Mouse (Mus musculus): ENCODE measurements at regions not wholly inside any gene's neighbourhood (a gene's known extent, or its start where the extent isn't known, plus 50 kb on each side); places are given as distances from the start of the nearest gene placed in this dataset.

DNA sequence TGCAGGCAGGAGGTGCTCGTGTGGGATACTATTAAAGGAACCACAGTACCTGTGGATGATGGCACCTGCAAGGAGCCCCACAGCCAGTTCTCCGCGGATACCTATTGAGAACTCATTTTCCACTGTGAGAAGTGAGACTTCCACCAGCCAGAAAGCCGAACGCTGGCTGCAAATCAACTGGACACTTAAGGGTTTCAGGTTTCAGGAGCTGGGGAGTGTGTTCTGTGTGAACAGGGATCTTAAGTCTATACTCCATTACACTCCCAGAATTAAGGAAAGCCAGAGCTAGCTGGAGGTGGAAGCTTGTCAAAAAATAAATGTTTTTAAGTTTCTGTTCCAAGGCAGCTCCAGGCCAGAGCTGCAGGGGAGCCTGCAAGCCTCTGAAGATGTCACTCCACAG lies 99.8 kb upstream of the Rybp start:
- peaks cover 90% of the 10 kb centered on the region for H3K4me1 ChIP-seq (replicated peaks; ENCODE audit: low read depth, low read length)
- TF ChIP-seq CTCF (conservative IDR thresholded peaks at IDR 0.05; ENCODE audit: low read length) (no peak), NANOG (IDR thresholded peaks at IDR 0.05; ENCODE audit: borderline replicate concordance, low read length) (no peak), POU5F1 (IDR thresholded peaks at IDR 0.05; ENCODE audit: borderline replicate concordance, low read length) (no peak)
- peaks cover 5% of the 10 kb centered on the region; the same call in 1 of the 2 replicates for H3K9me3 ChIP-seq (ENCODE audit: low read length)
- H3K4me3 ChIP-seq (replicated peaks; ENCODE audit: low read length) = no peak overlapping the region
- 0 out of 2 replicates have a peak, but pooled peaks cover 6% of the 10 kb centered on the region for H3K36me3 ChIP-seq (ENCODE audit: insufficient read depth, low read length)
- no peaks in the 10 kb centered on the region for H3K27me3 ChIP-seq (ENCODE audit: insufficient read depth, low read length)

GRCm38 (mm10) chr6:100385640-100386039 lies 98.4 kb upstream of the Rybp start:
- Histone ChIP-seq H3K36me3 (ENCODE audit: insufficient read depth, low read length) (0 out of 2 replicates have a peak, but pooled peaks cover 6% of the 10 kb centered on the region), H3K4me1 (replicated peaks; ENCODE audit: low read depth, low read length) (peaks cover 90% of the 10 kb centered on the region), H3K9me3 (ENCODE audit: low read length) (peaks cover 5% of the 10 kb centered on the region; the same call in 1 of the 2 replicates), H3K4me3 (replicated peaks; ENCODE audit: low read length) (peak overlapping the region; percentile 41), H3K27me3 (ENCODE audit: insufficient read depth, low read length) (no peaks in the 10 kb centered on the region)
- TF ChIP-seq CTCF (conservative IDR thresholded peaks at IDR 0.05; ENCODE audit: low read length) = no peak
- TF ChIP-seq POU5F1 (IDR thresholded peaks at IDR 0.05; ENCODE audit: borderline replicate concordance, low read length) = no peak
- 0 out of 2 replicates have a peak, but pooled peaks have one; percentile 0 for TF ChIP-seq NANOG (IDR thresholded peaks at IDR 0.05; ENCODE audit: borderline replicate concordance, low read length)

- TF ChIP-seq POU5F1 (IDR thresholded peaks at IDR 0.05; ENCODE audit: borderline replicate concordance, low read length) (no peak), NANOG (IDR thresholded peaks at IDR 0.05; ENCODE audit: borderline replicate concordance, low read length) (no peak), CTCF (conservative IDR thresholded peaks at IDR 0.05; ENCODE audit: low read length) (no peak)
- Histone ChIP-seq H3K4me1 (replicated peaks; ENCODE audit: low read depth, low read length) (peaks cover 91% of the 10 kb centered on the region), H3K36me3 (ENCODE audit: insufficient read depth, low read length) (no peaks in the 10 kb centered on the region), H3K27me3 (ENCODE audit: insufficient read depth, low read length) (no peaks in the 10 kb centered on the region), H3K4me3 (replicated peaks; ENCODE audit: low read length) (peak overlapping the region; percentile 45; the same call in 1 of the 2 replicates), H3K9me3 (ENCODE audit: low read length) (no peaks in the 10 kb centered on the region)
Measured at GRCm38 (mm10) chr6:100381046-100381445, 93.8 kb upstream of the Rybp start.

GRCm38 (mm10) chr6:100380536-100380935 lies 93.3 kb upstream of the Rybp start:
- TF ChIP-seq CTCF (conservative IDR thresholded peaks at IDR 0.05; ENCODE audit: low read length) = no peak
- no peak for TF ChIP-seq NANOG (IDR thresholded peaks at IDR 0.05; ENCODE audit: borderline replicate concordance, low read length)
- no peak for TF ChIP-seq POU5F1 (IDR thresholded peaks at IDR 0.05; ENCODE audit: borderline replicate concordance, low read length)
- no peaks in the 10 kb centered on the region for H3K36me3 ChIP-seq (ENCODE audit: insufficient read depth, low read length)
- peak overlapping the region; percentile 45 for H3K4me3 ChIP-seq (replicated peaks; ENCODE audit: low read length)
- no peaks in the 10 kb centered on the region for H3K27me3 ChIP-seq (ENCODE audit: insufficient read depth, low read length)
- H3K9me3 ChIP-seq (ENCODE audit: low read length) = no peaks in the 10 kb centered on the region
- H3K4me1 ChIP-seq (replicated peaks; ENCODE audit: low read depth, low read length) = peaks cover 91% of the 10 kb centered on the region

GRCm38 (mm10) chr6:100379792-100380191 lies 92.5 kb upstream of the Rybp start:
- H3K9me3 ChIP-seq (ENCODE audit: low read length) = peaks cover 1% of the 10 kb centered on the region
- H3K27me3 ChIP-seq (ENCODE audit: insufficient read depth, low read length) = no peaks in the 10 kb centered on the region
- peaks cover 86% of the 10 kb centered on the region for H3K4me1 ChIP-seq (replicated peaks; ENCODE audit: low read depth, low read length)
- no peaks in the 10 kb centered on the region for H3K36me3 ChIP-seq (ENCODE audit: insufficient read depth, low read length)
- TF ChIP-seq NANOG (IDR thresholded peaks at IDR 0.05; ENCODE audit: borderline replicate concordance, low read length) = no peak
- peak; percentile 53; the same call in 1 of the 2 replicates for TF ChIP-seq POU5F1 (IDR thresholded peaks at IDR 0.05; ENCODE audit: borderline replicate concordance, low read length)
- peak overlapping the region; percentile 45 for H3K4me3 ChIP-seq (replicated peaks; ENCODE audit: low read length)

- Histone ChIP-seq H3K36me3 (ENCODE audit: insufficient read depth, low read length) (no peaks in the 10 kb centered on the region), H3K4me3 (replicated peaks; ENCODE audit: low read length) (0 out of 2 replicates have a peak overlapping the region, but pooled peaks have one; percentile 45), H3K27me3 (ENCODE audit: insufficient read depth, low read length) (no peaks in the 10 kb centered on the region), H3K9me3 (ENCODE audit: low read length) (peaks cover 6% of the 10 kb centered on the region), H3K4me1 (replicated peaks; ENCODE audit: low read depth, low read length) (peaks cover 73% of the 10 kb centered on the region)
- no peak for TF ChIP-seq NANOG (IDR thresholded peaks at IDR 0.05; ENCODE audit: borderline replicate concordance, low read length)
- TF ChIP-seq CTCF (conservative IDR thresholded peaks at IDR 0.05; ENCODE audit: low read length) = no peak
- TF ChIP-seq POU5F1 (IDR thresholded peaks at IDR 0.05; ENCODE audit: borderline replicate concordance, low read length) = no peak
Measured at GRCm38 (mm10) chr6:100378533-100378874, 91.2 kb upstream of the Rybp start.

GRCm38 (mm10) chr6:100377828-100378532 lies 90.7 kb upstream of the Rybp start:
- no peaks in the 10 kb centered on the region for H3K36me3 ChIP-seq (ENCODE audit: insufficient read depth, low read length)
- no peak for TF ChIP-seq CTCF (conservative IDR thresholded peaks at IDR 0.05; ENCODE audit: low read length)
- TF ChIP-seq NANOG (IDR thresholded peaks at IDR 0.05; ENCODE audit: borderline replicate concordance, low read length) = peak; percentile 91
- 0 out of 2 replicates have a peak, but pooled peaks have one; percentile 36 for TF ChIP-seq POU5F1 (IDR thresholded peaks at IDR 0.05; ENCODE audit: borderline replicate concordance, low read length)
- peaks cover 6% of the 10 kb centered on the region for H3K9me3 ChIP-seq (ENCODE audit: low read length)
- peak overlapping the region; percentile 17; the same call in 1 of the 2 replicates for H3K4me3 ChIP-seq (replicated peaks; ENCODE audit: low read length)
- no peaks in the 10 kb centered on the region for H3K27me3 ChIP-seq (ENCODE audit: insufficient read depth, low read length)
- peaks cover 68% of the 10 kb centered on the region for H3K4me1 ChIP-seq (replicated peaks; ENCODE audit: low read depth, low read length)

GRCm38 (mm10) chr6:100376656-100377055 lies 89.4 kb upstream of the Rybp start:
- no peak for TF ChIP-seq CTCF (conservative IDR thresholded peaks at IDR 0.05; ENCODE audit: low read length)
- no peak for TF ChIP-seq POU5F1 (IDR thresholded peaks at IDR 0.05; ENCODE audit: borderline replicate concordance, low read length)
- no peak; the same call in 1 of the 2 replicates for TF ChIP-seq NANOG (IDR thresholded peaks at IDR 0.05; ENCODE audit: borderline replicate concordance, low read length)
- Histone ChIP-seq H3K9me3 (ENCODE audit: low read length) (peaks cover 6% of the 10 kb centered on the region), H3K4me1 (replicated peaks; ENCODE audit: low read depth, low read length) (peaks cover 62% of the 10 kb centered on the region), H3K4me3 (replicated peaks; ENCODE audit: low read length) (peak overlapping the region; percentile 37), H3K27me3 (ENCODE audit: insufficient read depth, low read length) (no peaks in the 10 kb centered on the region), H3K36me3 (ENCODE audit: insufficient read depth, low read length) (no peaks in the 10 kb centered on the region)

Data from E14TG2a.4 (cell line).